Mouse (Mus musculus) hindbrain, embryonic 16.5 days (tissue): ENCODE results near the gene Tfip11. TPM values are rescaled to one million over a fixed set of nuclear protein-coding genes. Genes with fewer than 3 reads are reported as not detected.

Source experiments
- ATAC-seq: fragments of 200-750 bp; cut with Nextera tagmentation; 2 replicates; pipeline ENCODE4 v1.8.0; 2017; ENCODE audit warnings: moderate TSS enrichment, moderate library complexity
- H3K27ac ChIP-seq: fragments of 300-500 bp; sonication (generic); 2 replicates; pipeline ENCODE4 v1.5.1; 2014; ENCODE audit warnings: low read depth, mild to moderate bottlenecking, control low read depth, low read length, moderate library complexity
- H3K27me3 ChIP-seq: fragments of 300-500 bp; sonication (generic); replicated peaks from 2 replicates; pipeline ENCODE4 v1.6.1; 2014; ENCODE audit warnings: low read length; ENCODE audit not compliant: control insufficient read depth, insufficient read depth
- H3K36me3 ChIP-seq: fragments of 300-500 bp; sonication (generic); 2 replicates; pipeline ENCODE4 v1.6.1; 2014; ENCODE audit warnings: mild to moderate bottlenecking, low read length, moderate library complexity, mixed read lengths; ENCODE audit not compliant: control insufficient read depth, insufficient read depth
- H3K4me1 ChIP-seq: fragments of 300-500 bp; sonication (generic); 2 replicates; pipeline ENCODE4 v1.6.1; 2014; ENCODE audit warnings: low read depth, low read length; ENCODE audit not compliant: control insufficient read depth, insufficient read depth
- H3K4me2 ChIP-seq: fragments of 300-500 bp; sonication (generic); 2 replicates; pipeline ENCODE4 v1.6.1; 2014; ENCODE audit warnings: mild to moderate bottlenecking, low read length, control low read depth, moderate library complexity
- H3K4me3 ChIP-seq: fragments of 300-500 bp; sonication (generic); 2 replicates; pipeline ENCODE4 v1.5.1; 2014; ENCODE audit warnings: mild to moderate bottlenecking, low read length, control low read depth, moderate library complexity
- H3K9ac ChIP-seq: fragments of 300-500 bp; sonication (generic); 2 replicates; pipeline ENCODE4 v1.6.1; 2014; ENCODE audit warnings: low read depth, mild to moderate bottlenecking, control low read depth, low read length, moderate library complexity
- H3K9me3 ChIP-seq: fragments of 300-500 bp; sonication (generic); 2 replicates; pipeline ENCODE4 v1.6.1; 2014; ENCODE audit warnings: mild to moderate bottlenecking, low read length, moderate library complexity; ENCODE audit not compliant: control insufficient read depth
- WGBS: fragments of 180-500 bp; shearing (Covaris S2); extraction: QIAGEN DNeasy Blood & Tissue Kit; methylation state at CpG from one replicate; pipeline ENCODE4 v1.1.7; 2014; 5-methylcytosine and 5-hydroxymethylcytosine counted together
- polyA plus RNA-seq: library from polyadenylated mRNA; unstranded; fragments of >200 nt; fragmentation: Nextera tagmentation; extraction: Ambion mirVana; gene quantifications from 2 replicates; pipeline ENCODE4 v1.2.1, GENCODE M21; 2015

Gene Tfip11
- polyA plus RNA-seq, 1 experiment from 2014 or later = 31.9 TPM

DNA sequence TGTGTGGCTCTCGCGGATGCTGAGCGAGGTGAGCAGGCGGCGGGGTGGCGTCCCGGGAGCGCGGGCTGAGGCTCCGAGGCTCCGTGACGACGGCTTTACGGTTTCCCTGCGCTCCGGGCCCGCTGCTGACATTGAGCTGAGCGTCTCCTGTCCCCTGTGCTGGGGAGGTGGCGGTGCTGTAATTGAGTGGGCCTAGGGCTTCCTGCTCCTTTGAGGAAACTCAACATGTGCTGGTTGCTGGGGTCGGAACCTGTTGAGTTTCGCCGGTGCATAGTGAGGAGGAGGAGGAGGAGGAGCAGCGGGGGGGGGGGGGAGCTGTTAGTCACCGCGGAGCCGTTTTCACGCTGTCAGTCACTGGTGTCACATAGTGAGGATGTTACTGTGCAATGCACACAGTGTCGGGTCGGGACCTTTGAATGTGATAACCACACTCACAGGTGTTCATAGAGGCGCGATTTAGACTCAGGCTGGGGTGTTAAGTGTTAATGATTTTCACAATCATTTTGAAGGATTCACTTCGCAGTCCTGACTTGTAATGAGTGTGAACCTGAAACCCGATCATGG is 370 bp downstream of the Tfip11 start:
- Histone ChIP-seq H3K27me3 (no peaks in the 10 kb centered on the region), H3K4me2 (peak overlapping the region; percentile 84), H3K4me3 (peak overlapping the region; percentile 99), H3K9me3 (no peaks in the 10 kb centered on the region), H3K9ac (peak overlapping the region; percentile 85), H3K27ac (peak overlapping the region; percentile 85; the same call in 1 of the 2 replicates), H3K36me3 (peaks cover 27% of the 10 kb centered on the region), H3K4me1 (peaks cover 15% of the 10 kb centered on the region)
- WGBS = 1% methylated on average over 32 of the region's 33 CpGs
- ATAC-seq = peak; percentile 77

DNA sequence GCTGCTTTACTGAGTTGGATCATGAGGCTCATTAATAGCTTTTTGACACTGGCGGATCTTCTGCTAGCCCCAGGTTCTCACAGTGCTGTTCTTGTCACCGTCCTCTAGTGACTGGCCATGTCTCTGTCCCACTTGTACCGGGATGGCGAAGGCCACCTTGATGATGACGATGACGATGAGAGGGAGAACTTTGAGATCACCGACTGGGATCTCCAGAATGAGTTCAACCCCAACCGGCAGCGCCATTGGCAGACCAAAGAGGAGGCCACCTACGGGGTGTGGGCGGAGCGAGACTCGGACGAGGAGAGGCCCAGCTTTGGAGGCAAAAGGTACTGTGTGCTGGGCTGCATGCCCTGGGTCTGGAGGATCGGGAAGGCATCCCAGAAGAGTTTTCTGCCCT is 1.7 kb downstream of the Tfip11 start:
- no peak overlapping the region for H3K27ac ChIP-seq
- no peaks in the 10 kb centered on the region for H3K9me3 ChIP-seq

DNA sequence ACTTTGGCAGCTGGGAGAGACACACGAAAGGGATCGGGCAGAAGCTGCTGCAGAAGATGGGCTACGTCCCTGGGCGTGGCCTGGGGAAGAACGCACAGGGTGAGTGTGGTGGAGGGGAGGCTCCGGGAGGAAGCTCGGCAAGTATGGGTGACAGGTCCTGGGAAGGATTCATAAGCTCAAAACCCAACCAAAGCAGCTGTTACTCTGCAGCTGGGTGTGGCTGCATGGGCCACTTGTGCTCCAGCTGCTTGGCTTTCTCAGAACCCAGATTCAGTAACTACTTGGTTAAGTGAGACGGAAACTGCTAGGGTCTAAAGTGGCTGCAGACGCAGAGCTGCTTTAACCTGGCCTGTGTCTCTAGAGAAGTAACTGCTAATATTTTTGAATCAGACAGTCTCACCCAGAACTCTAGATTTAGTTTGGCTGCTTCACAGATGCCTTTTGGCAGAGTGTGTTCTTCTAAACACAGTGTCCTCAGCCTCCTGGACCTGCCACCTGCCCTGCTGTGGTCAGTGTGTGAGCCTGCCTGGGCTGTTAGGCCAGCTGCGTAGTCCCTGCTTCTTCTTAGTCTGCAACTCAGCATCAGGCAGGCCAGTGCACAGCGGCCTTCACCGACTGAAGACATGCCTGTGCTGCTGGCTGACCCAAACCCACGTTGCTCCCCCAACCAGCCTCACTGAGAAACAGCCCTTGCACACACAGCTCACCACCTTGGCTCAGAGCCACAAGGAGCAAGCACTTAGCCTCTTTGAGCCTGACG is 3.8 kb downstream of the Tfip11 start:
- H3K27ac ChIP-seq = no peak overlapping the region
- H3K4me3 ChIP-seq = no peak overlapping the region
- no peak for ATAC-seq
- no peak overlapping the region for H3K4me2 ChIP-seq
- no peaks in the 10 kb centered on the region for H3K27me3 ChIP-seq
- WGBS = 94% methylated on average over 14 of the region's 14 CpGs
- no peak overlapping the region for H3K9ac ChIP-seq
- H3K9me3 ChIP-seq = no peaks in the 10 kb centered on the region
- peaks cover 57% of the 10 kb centered on the region for H3K36me3 ChIP-seq
- peaks cover 14% of the 10 kb centered on the region for H3K4me1 ChIP-seq

More for the DNA sequence above, 1.7 kb downstream of the Tfip11 start:
- no peak overlapping the region for H3K4me2 ChIP-seq
- peaks cover 39% of the 10 kb centered on the region for H3K36me3 ChIP-seq
- WGBS = 92% methylated on average over 15 of the region's 15 CpGs
- no peak for ATAC-seq
- no peak overlapping the region for H3K9ac ChIP-seq
- H3K27me3 ChIP-seq = no peaks in the 10 kb centered on the region
- peaks cover 15% of the 10 kb centered on the region for H3K4me1 ChIP-seq
- H3K4me3 ChIP-seq = no peak overlapping the region

DNA sequence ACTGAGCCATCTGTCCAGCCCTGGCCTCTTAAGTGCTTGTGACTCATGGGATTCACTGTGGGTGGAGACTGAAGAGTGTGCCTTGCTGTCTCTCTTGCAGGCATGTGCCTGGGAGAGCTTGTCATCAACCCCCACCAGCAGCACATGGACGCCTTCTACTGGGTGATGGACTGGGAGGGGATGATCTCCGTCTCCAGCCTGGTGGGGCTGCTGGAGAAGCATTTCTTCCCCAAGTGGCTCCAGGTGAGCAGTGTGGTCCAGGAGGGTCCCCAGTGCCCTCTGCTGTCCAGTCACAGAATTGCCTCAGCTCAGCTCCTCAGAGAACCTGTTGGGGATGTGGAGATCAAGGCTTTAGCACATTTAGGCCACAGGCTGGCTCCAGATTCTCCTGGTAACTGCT is 9.3 kb downstream of the Tfip11 start:
- no peak for ATAC-seq
- Histone ChIP-seq H3K9me3 (no peaks in the 10 kb centered on the region), H3K9ac (no peak overlapping the region), H3K4me3 (no peak overlapping the region), H3K4me1 (no peaks in the 10 kb centered on the region), H3K36me3 (peaks cover 74% of the 10 kb centered on the region), H3K27me3 (no peaks in the 10 kb centered on the region), H3K27ac (no peak overlapping the region), H3K4me2 (no peak overlapping the region)
- WGBS = 30% methylated on average over 2 of the region's 2 CpGs

DNA sequence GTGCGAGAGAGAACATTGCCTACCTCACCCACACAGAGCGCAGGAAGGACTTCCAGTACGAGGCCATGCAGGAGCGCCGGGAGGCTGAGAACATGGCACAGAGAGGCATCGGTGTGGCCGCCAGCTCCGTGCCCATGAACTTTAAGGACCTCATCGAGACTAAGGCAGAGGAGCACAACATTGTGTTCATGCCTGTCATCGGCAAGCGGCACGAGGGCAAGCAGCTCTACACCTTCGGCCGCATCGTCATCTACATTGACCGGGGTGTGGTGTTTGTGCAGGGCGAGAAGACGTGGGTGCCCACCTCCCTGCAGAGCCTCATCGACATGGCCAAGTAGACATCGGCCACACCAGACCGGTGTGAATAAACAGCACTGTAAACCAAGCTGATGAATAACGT is 10.8 kb downstream of the Tfip11 start:
- Histone ChIP-seq H3K36me3 (peaks cover 59% of the 10 kb centered on the region), H3K4me2 (no peak overlapping the region), H3K9me3 (no peaks in the 10 kb centered on the region), H3K27ac (no peak overlapping the region), H3K27me3 (no peaks in the 10 kb centered on the region), H3K4me1 (peaks cover 6% of the 10 kb centered on the region), H3K4me3 (no peak overlapping the region), H3K9ac (no peak overlapping the region)
- WGBS = 95% methylated on average over 22 of the region's 22 CpGs
- ATAC-seq = no peak

DNA sequence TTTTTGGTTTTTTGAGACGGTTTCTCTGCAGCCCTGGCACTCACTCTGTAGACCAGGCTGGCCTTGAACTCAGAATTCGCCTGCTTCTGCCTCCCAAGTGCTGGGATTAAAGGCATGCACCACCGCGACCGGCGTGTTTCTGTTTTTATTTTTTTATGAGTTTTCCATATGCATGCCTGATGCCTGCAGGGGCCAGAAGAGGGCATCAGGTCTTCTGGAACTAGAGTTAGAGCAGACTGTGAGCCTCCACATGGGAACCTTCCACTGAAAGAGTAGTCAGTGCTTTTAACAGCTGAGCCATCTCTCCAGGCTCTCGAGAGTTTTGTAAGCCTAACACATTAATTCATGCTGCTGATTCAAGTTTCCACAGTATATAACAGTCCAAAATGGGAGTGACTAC is 13.1 kb downstream of the Tfip11 start:
- Histone ChIP-seq H3K9ac (no peak overlapping the region), H3K9me3 (no peaks in the 10 kb centered on the region), H3K27me3 (no peaks in the 10 kb centered on the region), H3K27ac (no peak overlapping the region), H3K4me2 (no peak overlapping the region), H3K4me3 (no peak overlapping the region), H3K4me1 (peaks cover 20% of the 10 kb centered on the region), H3K36me3 (peaks cover 41% of the 10 kb centered on the region)
- WGBS = 72% methylated on average over 7 of the region's 7 CpGs
- ATAC-seq = no peak

DNA sequence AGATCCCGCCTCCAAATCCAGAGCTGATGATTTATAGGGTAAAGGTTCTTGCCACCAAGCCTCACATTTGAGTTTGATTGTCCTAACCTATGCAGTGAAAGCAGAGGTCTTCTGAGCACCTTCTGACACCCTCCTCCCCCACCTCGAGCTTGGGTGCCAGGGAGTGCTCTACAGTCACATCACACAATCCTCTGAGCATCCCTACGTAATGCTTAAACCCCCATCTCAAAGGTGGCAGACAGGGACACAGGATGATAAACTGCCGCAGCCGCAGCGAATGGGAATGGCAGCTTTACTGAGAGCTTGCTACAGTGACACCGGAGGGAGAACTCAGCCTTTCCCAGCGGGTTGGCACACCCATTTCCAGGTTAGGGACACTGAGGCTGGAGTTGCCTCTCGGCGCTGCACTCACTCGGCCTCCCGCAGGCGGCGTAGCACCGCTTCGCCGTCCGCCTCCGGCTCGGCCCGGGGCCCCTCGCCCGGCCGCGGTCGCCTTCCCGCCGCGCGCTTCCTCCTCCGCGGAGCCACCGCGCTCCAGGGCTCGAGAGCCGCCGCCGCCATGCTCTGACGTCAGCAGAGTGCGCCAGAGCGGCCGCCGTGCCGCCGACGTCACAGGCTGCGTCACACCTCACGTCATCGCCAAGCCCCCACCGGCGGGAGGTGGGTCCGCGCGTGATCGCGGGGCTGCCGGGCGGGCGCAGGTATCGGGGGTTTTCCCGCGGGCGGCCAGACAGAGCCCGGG is 16.5 kb downstream of the Tfip11 start, which contains the start of the genes Srrd and Hps4:
Gene Srrd (minus strand): TSS at position 578 of the 742 bp plus-strand sequence.
Gene Hps4 (plus strand): TSS at position 621 of the 742 bp plus-strand sequence.
- peaks cover 31% of the 10 kb centered on the region for H3K4me1 ChIP-seq
- no peaks in the 10 kb centered on the region for H3K9me3 ChIP-seq
- no peaks in the 10 kb centered on the region for H3K27me3 ChIP-seq
- ATAC-seq = peak; percentile 79
- H3K27ac ChIP-seq = peak within 1 kb of the TSS; percentile 74
- peak within 1 kb of the TSS; percentile 70 for H3K4me3 ChIP-seq
- 3% methylated on average over 45 of the region's 64 CpGs for WGBS
- H3K4me2 ChIP-seq = peak within 1 kb of the TSS; percentile 84
- peaks cover 9% of the 10 kb centered on the region for H3K36me3 ChIP-seq
- H3K9ac ChIP-seq = peak within 1 kb of the TSS; percentile 86

DNA sequence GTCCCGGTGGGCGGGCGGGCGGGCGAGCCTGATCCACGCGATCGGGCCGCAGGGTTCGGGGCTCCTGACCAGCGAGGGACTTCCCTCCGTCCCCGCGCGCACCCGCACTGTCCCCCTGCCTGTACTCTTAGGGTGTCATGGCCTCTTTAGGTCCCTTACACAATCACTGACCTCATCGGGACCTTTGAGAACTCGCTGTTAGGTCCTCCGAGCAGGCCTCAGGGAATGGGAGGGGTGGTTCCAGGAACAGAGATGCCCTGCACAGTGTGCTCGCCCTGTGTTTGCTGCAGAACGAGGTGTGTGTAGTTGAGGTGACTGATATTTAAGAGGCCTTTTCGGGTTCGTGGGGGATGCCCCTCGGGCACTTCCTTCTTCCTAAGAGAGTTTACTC is 17.0 kb downstream of the Tfip11 start:
- H3K4me1 ChIP-seq = peaks cover 31% of the 10 kb centered on the region
- H3K36me3 ChIP-seq = peaks cover 4% of the 10 kb centered on the region
- ATAC-seq = peak; percentile 72
- peak overlapping the region; percentile 70 for H3K4me3 ChIP-seq
- no peaks in the 10 kb centered on the region for H3K9me3 ChIP-seq
- no peaks in the 10 kb centered on the region for H3K27me3 ChIP-seq
- H3K4me2 ChIP-seq = peak overlapping the region; percentile 81
- peak overlapping the region; percentile 74 for H3K27ac ChIP-seq
- peak overlapping the region; percentile 86 for H3K9ac ChIP-seq
- 1% methylated on average over 13 of the region's 24 CpGs for WGBS
